Mouse (Mus musculus) kidney, adult 2 months (tissue): ENCODE measurements around the gene H2-DMa.

ENCODE experiments used
- CTCF ChIP-seq: fragments of 200-500 bp; conservative IDR thresholded peaks from 2 replicates; pipeline ENCODE4 v1.5.1; 2011; ENCODE audit warnings: low read depth, mild to moderate bottlenecking, control low read depth, low read length, moderate library complexity, mixed read lengths; ENCODE audit not compliant: insufficient read depth, insufficient read length
- POLR2A ChIP-seq: fragments of 200-500 bp; IDR thresholded peaks from one replicate; pipeline ENCODE4 v1.6.1; 2011; ENCODE audit warnings: low read depth, low read length, control low read depth

- TF ChIP-seq POLR2A (peak; percentile 66), CTCF (no peak)
These were observed 2.0 kb downstream of the H2-DMa start for GRCm38 (mm10) chr17:34121172-34121878.
